8 mouse cellular contexts compared by ENCODE assay signal in the genomic region with DNA sequence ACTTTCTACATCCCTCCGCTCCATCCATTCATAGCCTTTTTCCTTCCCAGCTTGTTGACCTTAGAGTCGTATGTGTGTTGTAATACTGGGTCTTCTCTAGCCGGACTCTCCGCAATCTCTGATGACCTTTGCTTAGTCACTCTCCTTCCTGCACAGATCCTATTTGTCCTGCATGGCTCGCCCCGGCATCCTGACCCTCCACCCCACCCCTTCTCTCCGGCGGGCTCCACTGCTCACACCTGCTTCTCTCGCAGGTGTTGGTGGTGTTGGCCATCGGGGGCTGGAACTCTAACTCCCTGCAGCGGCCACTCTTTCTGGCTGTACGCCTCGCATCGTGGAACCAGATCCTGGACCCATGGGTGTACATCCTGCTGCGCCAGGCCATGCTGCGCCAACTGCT. TPM values are rescaled to one million over a fixed set of nuclear protein-coding genes. Genes with fewer than 3 reads are reported as not detected.
DNase-seq lines count a peak whose midpoint lies in the region; ATAC-seq and TF ChIP-seq lines count a peak whose summit lies in the region.

No protein-coding gene starts in this region.

- peaks cover 45% of the 10 kb centered on the region for H3K4me1 ChIP-seq in kidney, embryonic 16.5 days (ENCODE audit: insufficient read depth, low read length)
- H3K4me1 ChIP-seq in kidney, embryonic 14.5 days (ENCODE audit: control insufficient read depth, insufficient read depth, low read length) = peaks cover 38% of the 10 kb centered on the region
- peaks cover 33% of the 10 kb centered on the region for H3K4me1 ChIP-seq in limb, embryonic 10.5 days
- H3K4me1 ChIP-seq in midbrain, postnatal 0 days (ENCODE audit: insufficient read depth, low read length) = peaks cover 10% of the 10 kb centered on the region

- TF ChIP-seq CTCF in midbrain, postnatal 0 days (IDR thresholded peaks at IDR 0.05) = no peak

- no peak for ATAC-seq in kidney, embryonic 16.5 days (ENCODE audit: low FRiP score, low TSS enrichment)
- ATAC-seq in kidney, embryonic 14.5 days (ENCODE audit: low FRiP score, low TSS enrichment) = no peak
- ATAC-seq in midbrain, postnatal 0 days (ENCODE audit: low FRiP score) = peak; percentile 1; the same call in 1 of the 2 replicates

- no peak overlapping the region for H3K9ac ChIP-seq in kidney, embryonic 16.5 days (replicated peaks; ENCODE audit: low read length)
- H3K9ac ChIP-seq in kidney, embryonic 14.5 days (ENCODE audit: low read depth, low read length) = no peak overlapping the region
- H3K9ac ChIP-seq in midbrain, postnatal 0 days (replicated peaks; ENCODE audit: low read length, poor library complexity, severe bottlenecking) = peak overlapping the region; percentile 48; the same call in 1 of the 2 replicates

- no peaks in the 10 kb centered on the region for H3K27me3 ChIP-seq in kidney, embryonic 16.5 days (ENCODE audit: insufficient read depth, low read length)
- H3K27me3 ChIP-seq in kidney, embryonic 14.5 days (ENCODE audit: control insufficient read depth, insufficient read depth, low read length) = no peaks in the 10 kb centered on the region
- H3K27me3 ChIP-seq in limb, embryonic 10.5 days (ENCODE audit: low read depth, poor library complexity, severe bottlenecking) = peaks cover 24% of the 10 kb centered on the region
- H3K27me3 ChIP-seq in midbrain, postnatal 0 days (ENCODE audit: insufficient read depth, low read length) = no peaks in the 10 kb centered on the region; the same call in 1 of the 2 replicates

- 70% methylated on average over 16 of the region's 16 CpGs for WGBS in kidney, embryonic 16.5 days
- WGBS in kidney, embryonic 14.5 days = 77% methylated on average over 16 of the region's 16 CpGs
- 79% methylated on average over 16 of the region's 16 CpGs for WGBS in limb, embryonic 10.5 days
- WGBS in midbrain, postnatal 0 days = 74% methylated on average over 16 of the region's 16 CpGs

- no peak overlapping the region for H3K27ac ChIP-seq in kidney, embryonic 16.5 days (ENCODE audit: low read length)
- H3K27ac ChIP-seq in kidney, embryonic 14.5 days (ENCODE audit: low read depth, low read length) = no peak overlapping the region
- H3K27ac ChIP-seq in limb, embryonic 10.5 days = 0 out of 2 replicates have a peak overlapping the region, but pooled peaks have one; percentile 20
- no peak overlapping the region for H3K27ac ChIP-seq in midbrain, postnatal 0 days (ENCODE audit: low read depth, low read length)

- H3K4me2 ChIP-seq in kidney, embryonic 16.5 days (replicated peaks; ENCODE audit: low read depth, low read length) = peak overlapping the region; percentile 69; the same call in 1 of the 2 replicates
- H3K4me2 ChIP-seq in kidney, embryonic 14.5 days (replicated peaks; ENCODE audit: low read depth, low read length) = no peak overlapping the region
- no peak overlapping the region for H3K4me2 ChIP-seq in midbrain, postnatal 0 days (ENCODE audit: low read depth, low read length, poor library complexity, severe bottlenecking)

- H3K9me3 ChIP-seq in kidney, embryonic 16.5 days (ENCODE audit: low read length) = no peaks in the 10 kb centered on the region
- H3K9me3 ChIP-seq in kidney, embryonic 14.5 days (ENCODE audit: control insufficient read depth, low read length) = no peaks in the 10 kb centered on the region
- no peaks in the 10 kb centered on the region for H3K9me3 ChIP-seq in limb, embryonic 10.5 days (replicated peaks)
- H3K9me3 ChIP-seq in midbrain, postnatal 0 days (ENCODE audit: low read length) = no peaks in the 10 kb centered on the region

- H3K36me3 ChIP-seq in kidney, embryonic 16.5 days (ENCODE audit: insufficient read depth, low read length) = peaks cover 31% of the 10 kb centered on the region
- H3K36me3 ChIP-seq in kidney, embryonic 14.5 days (ENCODE audit: control insufficient read depth, insufficient read depth, low read length) = peaks cover 28% of the 10 kb centered on the region
- H3K36me3 ChIP-seq in limb, embryonic 10.5 days = peaks cover 66% of the 10 kb centered on the region
- peaks cover 49% of the 10 kb centered on the region for H3K36me3 ChIP-seq in midbrain, postnatal 0 days (ENCODE audit: insufficient read depth, low read length)

- peak overlapping the region; percentile 43; the same call in 1 of the 2 replicates for H3K4me3 ChIP-seq in kidney, embryonic 16.5 days (ENCODE audit: low read length)
- H3K4me3 ChIP-seq in kidney, embryonic 14.5 days (ENCODE audit: low read length) = no peak overlapping the region
- H3K4me3 ChIP-seq in limb, embryonic 10.5 days = peak overlapping the region; percentile 53; the same call in 1 of the 2 replicates
- no peak overlapping the region for H3K4me3 ChIP-seq in midbrain, postnatal 0 days (ENCODE audit: low read depth, low read length)

- intact Hi-C loops in gastrocnemius, postnatal 36 days (cut with DNase I) = no loop called here

- DNase-seq in adrenal gland, adult 2 months = peak; percentile 47
- no peak for DNase-seq in adrenal gland, adult 18-20 months (ENCODE audit: low spot score in 2 of 2)
- DNase-seq in limb, embryonic 10.5 days (ENCODE audit: low spot score) = no peak
- DNase-seq in midbrain, postnatal 0 days (ENCODE audit: low spot score) = no peak
- DNase-seq in spleen, adult 12 weeks (ENCODE audit: low spot score) = no peak
- no peak for DNase-seq in gastrocnemius, postnatal 36 days

RNA-seq across cellular contexts. Expression of gene Ptger1, which starts 2.5 kb away (rescaled TPM):
- total RNA-seq in adrenal gland, adult 2 months (2021) = 1 to 10 TPM in 1 of 2 experiments, under 1 TPM in 1; 0.76 to 1.1 TPM
- 2.1 and 2.8 TPM in 2 replicates for polyA plus RNA-seq in adrenal gland, adult 2 months (2012; rRNA removed)
- total RNA-seq in adrenal gland, adult 18-20 months (2021) = under 1 TPM; 0.45 to 0.99 TPM
- 3.1 and 4.0 TPM in 2 replicates for polyA plus RNA-seq in kidney, embryonic 16.5 days (2015; fragmentation: Nextera tagmentation; extraction: Ambion mirVana)
- polyA plus RNA-seq in kidney, embryonic 14.5 days (2014; fragmentation: Nextera tagmentation; extraction: Ambion mirVana) = 0.97 and 1.3 TPM in 2 replicates
- polyA plus RNA-seq in limb, embryonic 10.5 days (2016; fragmentation: Nextera tagmentation; extraction: Ambion mirVana) = 0.64 TPM in 2 replicates
- total RNA-seq in midbrain, postnatal 0 days (2014; rRNA removed) = 0.55 and 0.85 TPM in 2 replicates
- 0.27 and 0.36 TPM in 2 replicates for polyA plus RNA-seq in midbrain, postnatal 0 days (2015; fragmentation: Nextera tagmentation; extraction: Ambion mirVana)
- under 1 TPM; 0.10 to 0.12 TPM for total RNA-seq in gastrocnemius, postnatal 36 days (2021)

RNA-seq across cellular contexts. Expression of gene Gipc1, which starts 16.5 kb away (rescaled TPM):
- total RNA-seq in adrenal gland, adult 2 months (2021) = 10 to 100 TPM; 29.5 to 50.1 TPM
- polyA plus RNA-seq in adrenal gland, adult 2 months (2012; rRNA removed) = 53.8 and 56.4 TPM in 2 replicates
- 10 to 100 TPM; 26.2 to 29.8 TPM for total RNA-seq in adrenal gland, adult 18-20 months (2021)
- 227 and 237 TPM in 2 replicates for polyA plus RNA-seq in kidney, embryonic 16.5 days (2015; fragmentation: Nextera tagmentation; extraction: Ambion mirVana)
- polyA plus RNA-seq in kidney, embryonic 14.5 days (2014; fragmentation: Nextera tagmentation; extraction: Ambion mirVana) = 168 and 210 TPM in 2 replicates
- 185 and 206 TPM in 2 replicates for polyA plus RNA-seq in limb, embryonic 10.5 days (2016; fragmentation: Nextera tagmentation; extraction: Ambion mirVana)
- 72.3 and 74.2 TPM in 2 replicates for total RNA-seq in midbrain, postnatal 0 days (2014; rRNA removed)
- 108 and 111 TPM in 2 replicates for polyA plus RNA-seq in midbrain, postnatal 0 days (2015; fragmentation: Nextera tagmentation; extraction: Ambion mirVana)
- 10 to 100 TPM; 16.7 to 17.8 TPM for total RNA-seq in gastrocnemius, postnatal 36 days (2021)

RNA-seq across cellular contexts. Expression of gene Pkn1, which starts 30.0 kb away (rescaled TPM):
- 100 to 1,000 TPM; 110 to 115 TPM for total RNA-seq in adrenal gland, adult 2 months (2021)
- polyA plus RNA-seq in adrenal gland, adult 2 months (2012; rRNA removed) = 138 and 164 TPM in 2 replicates
- 100 to 1,000 TPM; 124 to 126 TPM for total RNA-seq in adrenal gland, adult 18-20 months (2021)
- 31.3 and 33.6 TPM in 2 replicates for polyA plus RNA-seq in kidney, embryonic 16.5 days (2015; fragmentation: Nextera tagmentation; extraction: Ambion mirVana)
- 23.8 and 36.1 TPM in 2 replicates for polyA plus RNA-seq in kidney, embryonic 14.5 days (2014; fragmentation: Nextera tagmentation; extraction: Ambion mirVana)
- polyA plus RNA-seq in limb, embryonic 10.5 days (2016; fragmentation: Nextera tagmentation; extraction: Ambion mirVana) = 38.6 and 41.4 TPM in 2 replicates
- 63.9 and 71.2 TPM in 2 replicates for total RNA-seq in midbrain, postnatal 0 days (2014; rRNA removed)
- polyA plus RNA-seq in midbrain, postnatal 0 days (2015; fragmentation: Nextera tagmentation; extraction: Ambion mirVana) = 21.3 and 21.7 TPM in 2 replicates
- total RNA-seq in gastrocnemius, postnatal 36 days (2021) = 10 to 100 TPM; 30.6 to 33.7 TPM

RNA-seq across cellular contexts. Expression of gene Ddx39, which starts 46.0 kb away (rescaled TPM):
- 10 to 100 TPM; 15.3 to 20.9 TPM for total RNA-seq in adrenal gland, adult 2 months (2021)
- 13.4 and 14.1 TPM in 2 replicates for polyA plus RNA-seq in adrenal gland, adult 2 months (2012; rRNA removed)
- total RNA-seq in adrenal gland, adult 18-20 months (2021) = 10 to 100 TPM; 17.5 to 20.5 TPM
- polyA plus RNA-seq in kidney, embryonic 16.5 days (2015; fragmentation: Nextera tagmentation; extraction: Ambion mirVana) = 197 and 211 TPM in 2 replicates
- polyA plus RNA-seq in kidney, embryonic 14.5 days (2014; fragmentation: Nextera tagmentation; extraction: Ambion mirVana) = 193 and 194 TPM in 2 replicates
- polyA plus RNA-seq in limb, embryonic 10.5 days (2016; fragmentation: Nextera tagmentation; extraction: Ambion mirVana) = 295 and 349 TPM in 2 replicates
- total RNA-seq in midbrain, postnatal 0 days (2014; rRNA removed) = 38.1 and 47.3 TPM in 2 replicates
- polyA plus RNA-seq in midbrain, postnatal 0 days (2015; fragmentation: Nextera tagmentation; extraction: Ambion mirVana) = 68.2 and 76.6 TPM in 2 replicates
- 10 to 100 TPM; 11.3 to 12.0 TPM for total RNA-seq in gastrocnemius, postnatal 36 days (2021)

Comparison
In these comparisons a context has a peak if more than half of its experiments do, and no peak if none do; other contexts are left out.
1. H3K4me3 ChIP-seq: peak in kidney, embryonic 16.5 days (single experiment) and limb, embryonic 10.5 days (single experiment); none in kidney, embryonic 14.5 days (single experiment) and midbrain, postnatal 0 days (single experiment).